In genomic region chr3:102752053-102752452, GRCm38 (mm10) we compare ENCODE assay signal across 16 mouse cellular contexts. TPM values are rescaled to one million over a fixed set of nuclear protein-coding genes. Genes with fewer than 3 reads are reported as not detected.
A peak's percentile ranks its signal among the peaks of the same experiment; 100 is the strongest.
DNase-seq lines count a peak whose midpoint lies in the region; ATAC-seq lines count a peak whose summit lies in the region.
"Had no signal": no experiment of that assay in that cellular context is flagged by ENCODE, and none has a peak within 500 bp of the region (broad histone marks: within the 10 kb centered on the region; RNA-seq: fewer than 3 reads in every experiment).

No protein-coding gene starts in this region.

- H3K4me3 ChIP-seq in heart, embryonic 12.5 days = no peak overlapping the region
- no peak overlapping the region for H3K4me3 ChIP-seq in heart, embryonic 10.5 days
- no peak overlapping the region for H3K4me3 ChIP-seq in lung, embryonic 15.5 days
- no peak overlapping the region for H3K4me3 ChIP-seq in stomach, embryonic 15.5 days (replicated peaks)
- H3K4me3 ChIP-seq in midbrain, embryonic 15.5 days = no peak overlapping the region
- H3K4me3 ChIP-seq: embryonic facial prominence, embryonic 12.5 days; forebrain, embryonic 15.5 days; hindbrain, embryonic 13.5 days had no signal

- H3K4me2 ChIP-seq in heart, embryonic 12.5 days = no peak overlapping the region
- H3K4me2 ChIP-seq in lung, embryonic 15.5 days = no peak overlapping the region
- H3K4me2 ChIP-seq in stomach, embryonic 15.5 days = no peak overlapping the region
- H3K4me2 ChIP-seq in midbrain, embryonic 15.5 days = no peak overlapping the region
- H3K4me2 ChIP-seq: embryonic facial prominence, embryonic 12.5 days; forebrain, embryonic 15.5 days; hindbrain, embryonic 13.5 days had no signal

- peak; percentile 57 to 61 for DNase-seq in cerebellum, postnatal 10 days
- no peak for DNase-seq in heart, embryonic 10.5 days (ENCODE audit: low spot score)
- DNase-seq in lung, adult 18-20 months = no peak
- DNase-seq: adrenal gland, postnatal 10 days; gastrocnemius, postnatal 14 days; kidney, adult 11 months had no signal

- H3K36me3 ChIP-seq in heart, embryonic 12.5 days = peaks cover 38% of the 10 kb centered on the region
- H3K36me3 ChIP-seq in heart, embryonic 10.5 days = peaks cover 43% of the 10 kb centered on the region
- no peaks in the 10 kb centered on the region for H3K36me3 ChIP-seq in lung, embryonic 15.5 days
- no peaks in the 10 kb centered on the region for H3K36me3 ChIP-seq in stomach, embryonic 15.5 days
- 0 out of 2 replicates have a peak, but pooled peaks cover 3% of the 10 kb centered on the region for H3K36me3 ChIP-seq in midbrain, embryonic 15.5 days (replicated peaks)
- H3K36me3 ChIP-seq: embryonic facial prominence, embryonic 12.5 days; forebrain, embryonic 15.5 days had no signal

- H3K27ac ChIP-seq in heart, embryonic 12.5 days (ENCODE audit: poor library complexity, severe bottlenecking) = peak overlapping the region; percentile 19; the same call in 1 of the 2 replicates
- H3K27ac ChIP-seq in heart, embryonic 10.5 days = no peak overlapping the region
- peak overlapping the region; percentile 64 for H3K27ac ChIP-seq in lung, embryonic 15.5 days
- peak overlapping the region; percentile 40; the same call in 1 of the 2 replicates for H3K27ac ChIP-seq in stomach, embryonic 15.5 days
- no peak overlapping the region for H3K27ac ChIP-seq in midbrain, embryonic 15.5 days
- H3K27ac ChIP-seq: embryonic facial prominence, embryonic 12.5 days; forebrain, embryonic 15.5 days; hindbrain, embryonic 13.5 days; hindbrain, postnatal 0 days had no signal

- 90% methylated on average over 4 of the region's 4 CpGs for WGBS in heart, embryonic 12.5 days
- WGBS in heart, embryonic 10.5 days = 90% methylated on average over 4 of the region's 4 CpGs
- WGBS in lung, embryonic 15.5 days = 91% methylated on average over 4 of the region's 4 CpGs
- WGBS in stomach, embryonic 15.5 days = 99% methylated on average over 4 of the region's 4 CpGs
- WGBS in midbrain, embryonic 15.5 days = 93% methylated on average over 4 of the region's 4 CpGs

- H3K4me1 ChIP-seq in heart, embryonic 12.5 days (replicated peaks) = peaks cover 44% of the 10 kb centered on the region
- peaks cover 39% of the 10 kb centered on the region for H3K4me1 ChIP-seq in heart, embryonic 10.5 days
- H3K4me1 ChIP-seq in lung, embryonic 15.5 days = peaks cover 13% of the 10 kb centered on the region; the same call in 1 of the 2 replicates
- H3K4me1 ChIP-seq in stomach, embryonic 15.5 days = 0 out of 2 replicates have a peak, but pooled peaks cover 3% of the 10 kb centered on the region
- peaks cover 8% of the 10 kb centered on the region for H3K4me1 ChIP-seq in midbrain, embryonic 15.5 days

- H3K9ac ChIP-seq in heart, embryonic 12.5 days = no peak overlapping the region
- H3K9ac ChIP-seq in lung, embryonic 15.5 days = no peak overlapping the region
- H3K9ac ChIP-seq in stomach, embryonic 15.5 days = no peak overlapping the region
- no peak overlapping the region for H3K9ac ChIP-seq in midbrain, embryonic 15.5 days
- H3K9ac ChIP-seq: embryonic facial prominence, embryonic 12.5 days; forebrain, embryonic 15.5 days; hindbrain, embryonic 13.5 days had no signal

- H3K27me3 ChIP-seq in heart, embryonic 12.5 days (replicated peaks) = no peaks in the 10 kb centered on the region
- H3K27me3 ChIP-seq in heart, embryonic 10.5 days (ENCODE audit: insufficient read depth, poor library complexity, severe bottlenecking) = no peaks in the 10 kb centered on the region
- H3K27me3 ChIP-seq in lung, embryonic 15.5 days = no peaks in the 10 kb centered on the region
- H3K27me3 ChIP-seq in stomach, embryonic 15.5 days (replicated peaks) = no peaks in the 10 kb centered on the region
- H3K27me3 ChIP-seq in midbrain, embryonic 15.5 days (replicated peaks) = no peaks in the 10 kb centered on the region
- H3K27me3 ChIP-seq: embryonic facial prominence, embryonic 12.5 days; forebrain, embryonic 15.5 days; hindbrain, embryonic 13.5 days had no signal

- no peak for ATAC-seq in cerebellum, adult (ENCODE audit: insufficient number of reproducible peaks, low FRiP score, low TSS enrichment)
- no peak for ATAC-seq in heart, embryonic 12.5 days (ENCODE audit: insufficient number of reproducible peaks, low FRiP score)
- ATAC-seq in lung, embryonic 15.5 days (ENCODE audit: borderline replicate concordance, extremely low read depth, low FRiP score, low TSS enrichment) = no peak
- no peak for ATAC-seq in stomach, embryonic 15.5 days (ENCODE audit: insufficient read depth, low FRiP score, low read depth)
- ATAC-seq in midbrain, embryonic 15.5 days (replicated peaks) = no peak
- ATAC-seq: forebrain, embryonic 15.5 days; hindbrain, postnatal 0 days had no signal

- no peaks in the 10 kb centered on the region for H3K9me3 ChIP-seq in heart, embryonic 12.5 days (replicated peaks)
- no peaks in the 10 kb centered on the region for H3K9me3 ChIP-seq in heart, embryonic 10.5 days
- no peaks in the 10 kb centered on the region for H3K9me3 ChIP-seq in lung, embryonic 15.5 days
- H3K9me3 ChIP-seq in stomach, embryonic 15.5 days = no peaks in the 10 kb centered on the region
- no peaks in the 10 kb centered on the region for H3K9me3 ChIP-seq in midbrain, embryonic 15.5 days
- H3K9me3 ChIP-seq: embryonic facial prominence, embryonic 12.5 days; forebrain, embryonic 15.5 days; hindbrain, embryonic 13.5 days had no signal

RNA-seq across cellular contexts. Expression of gene Tspan2, which starts 17.7 kb away (rescaled TPM):
- polyA plus RNA-seq in heart, embryonic 12.5 days (2016; fragmentation: Nextera tagmentation; extraction: Ambion mirVana) = 36.0 and 37.0 TPM in 2 replicates
- 24.6 and 39.1 TPM in 2 replicates for polyA plus RNA-seq in heart, embryonic 10.5 days (2016; fragmentation: Nextera tagmentation; extraction: Ambion mirVana)
- 14.5 and 15.6 TPM in 2 replicates for polyA plus RNA-seq in lung, embryonic 15.5 days (2015; fragmentation: Nextera tagmentation; extraction: Ambion mirVana)
- polyA plus RNA-seq in stomach, embryonic 15.5 days (2015; fragmentation: Nextera tagmentation; extraction: Ambion mirVana) = 19.2 and 20.4 TPM in 2 replicates
- 8.9 and 9.6 TPM in 2 replicates for polyA plus RNA-seq in midbrain, embryonic 15.5 days (2015; fragmentation: Nextera tagmentation; extraction: Ambion mirVana)

RNA-seq across cellular contexts. Expression of gene Tshb, which starts 30.5 kb away (rescaled TPM):
- polyA plus RNA-seq in heart, embryonic 12.5 days (2016; fragmentation: Nextera tagmentation; extraction: Ambion mirVana) = 0.04 and 0.10 TPM in 2 replicates
- polyA plus RNA-seq in heart, embryonic 10.5 days (2016; fragmentation: Nextera tagmentation; extraction: Ambion mirVana) = 0.10 TPM in 2 replicates
- 0.09 and 0.30 TPM in 2 replicates for polyA plus RNA-seq in lung, embryonic 15.5 days (2015; fragmentation: Nextera tagmentation; extraction: Ambion mirVana)
- 0.06 and 0.10 TPM in 2 replicates for polyA plus RNA-seq in stomach, embryonic 15.5 days (2015; fragmentation: Nextera tagmentation; extraction: Ambion mirVana)
- 0.73 and 0.81 TPM in 2 replicates for polyA plus RNA-seq in midbrain, embryonic 15.5 days (2015; fragmentation: Nextera tagmentation; extraction: Ambion mirVana)
- polyA plus RNA-seq: brain, embryonic 14.5 days had no signal

Comparison
In these comparisons a context has a peak if more than half of its experiments do, and no peak if none do; other contexts are left out.
1. H3K27ac ChIP-seq: peak in heart, embryonic 12.5 days (single experiment), lung, embryonic 15.5 days (single experiment) and stomach, embryonic 15.5 days (single experiment); none in heart, embryonic 10.5 days (single experiment) and midbrain, embryonic 15.5 days (single experiment).
2. DNase-seq: peak in cerebellum, postnatal 10 days (2 of 2); none in heart, embryonic 10.5 days (single experiment) and lung, adult 18-20 months (0 of 2).